Mouse (Mus musculus): ENCODE measurements around the gene Bpifb9a. TPM values are rescaled to one million over a fixed set of nuclear protein-coding genes. Genes with fewer than 3 reads are reported as not detected.

Gene Bpifb9a
- not detected for polyA plus RNA-seq (2017; shearing (Covaris generic))

GRCm38 (mm10) chr2:154257554-154257953, at the start of gene Bpifb9a:
Gene Bpifb9a, plus strand, starts transcription at chr2:154257854.

DNA sequence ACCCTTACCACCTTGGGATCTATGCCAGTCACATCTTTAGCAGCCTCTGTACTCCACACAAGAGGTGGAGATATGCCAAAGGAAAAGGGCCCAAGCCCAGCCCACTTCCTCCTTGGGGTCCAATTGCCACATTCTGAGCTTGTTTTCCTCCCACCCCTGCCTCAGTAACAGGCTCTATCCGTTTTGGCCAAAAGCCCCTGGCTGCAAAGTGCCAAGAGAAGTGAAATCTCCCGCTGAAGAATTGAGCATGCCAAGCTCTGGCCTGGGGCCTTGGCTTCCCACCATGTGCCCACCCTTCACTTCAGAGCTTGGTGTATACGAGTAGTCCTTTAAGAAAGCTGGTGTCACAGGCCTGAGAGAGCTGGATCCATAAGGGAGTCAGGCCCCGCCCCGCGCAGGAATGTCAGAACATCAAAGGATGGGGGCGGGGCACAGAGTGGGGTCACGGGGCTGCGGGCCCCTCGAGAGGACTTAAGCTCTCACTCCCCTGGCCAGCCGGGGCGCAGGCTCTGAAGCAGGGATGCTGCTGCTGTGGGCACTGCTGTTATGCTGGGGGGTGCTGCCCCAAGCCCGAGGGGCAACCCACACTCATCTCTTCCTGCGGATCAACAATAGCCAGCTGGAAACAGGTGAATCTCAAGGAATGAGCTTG, 34.3 kb upstream of the Bpifb9a start, which contains the start of gene Bpifb5:
Gene Bpifb5 (plus strand): TSS at position 478 of the 652 bp plus-strand sequence.

DNA sequence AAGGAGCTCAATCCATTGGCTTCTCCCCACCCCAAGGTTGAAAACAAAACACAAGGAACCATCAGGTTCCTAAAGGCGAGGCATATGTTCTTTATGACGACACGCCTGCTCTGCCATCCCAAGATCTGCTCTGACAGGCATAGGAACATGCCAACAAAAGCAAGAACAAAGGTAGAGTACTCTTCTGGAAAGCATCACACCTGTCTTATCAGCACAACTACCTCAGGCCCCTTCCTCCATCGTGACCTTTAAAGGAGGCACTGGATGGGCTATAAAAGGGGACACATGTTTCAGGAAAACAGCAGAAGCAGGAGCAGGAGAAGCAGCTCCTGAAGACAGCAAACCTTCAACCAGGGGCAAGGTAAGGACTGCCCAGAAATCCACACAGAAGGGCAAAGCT, 49.3 kb downstream of the Bpifb9a start, which contains the start of gene Bpifb9b:
Gene Bpifb9b (plus strand): TSS at position 301 of the 400 bp plus-strand sequence.

Other genes starting within 250 kb of the Bpifb9a start
- not detected for gene Bpifa2, start 249.6 kb upstream of the Bpifb9a start, polyA plus RNA-seq (2017; shearing (Covaris generic))
- gene Bpifa3, start 127.5 kb upstream of the Bpifb9a start, polyA plus RNA-seq (2017; shearing (Covaris generic)): not detected
- not detected for gene Bpifa1, start 115.0 kb upstream of the Bpifb9a start, polyA plus RNA-seq (2017; shearing (Covaris generic))
- not detected for gene Bpifa5, start 95.2 kb upstream of the Bpifb9a start, polyA plus RNA-seq (2017; shearing (Covaris generic))
- not detected for gene Bpifb1, start 67.0 kb upstream of the Bpifb9a start, polyA plus RNA-seq (2017; shearing (Covaris generic))
- gene Bpifb5, start 34.1 kb upstream of the Bpifb9a start, polyA plus RNA-seq (2017; shearing (Covaris generic)): not detected
- gene Bpifb9b, start 49.4 kb downstream of the Bpifb9a start, polyA plus RNA-seq (2017; shearing (Covaris generic)): not detected
- 12.8 TPM for gene Cdk5rap1, start 115.2 kb downstream of the Bpifb9a start, polyA plus RNA-seq (2017; shearing (Covaris generic))
- gene Snta1, start 150.2 kb downstream of the Bpifb9a start, polyA plus RNA-seq (2017; shearing (Covaris generic)): not detected
- gene Cbfa2t2, start 178.6 kb downstream of the Bpifb9a start, polyA plus RNA-seq (2017; shearing (Covaris generic)): 23.1 TPM

Measured in effector memory CD4-positive, alpha-beta T cell, adult 5 months (primary cell).